Mouse (Mus musculus) cerebellum, adult 18-20 months (tissue): Measurements from ENCODE around the gene Bcl9.
A peak's percentile ranks its signal among the peaks of the same experiment; 100 is the strongest.

Source experiments
- DNase-seq, 2 experiments: peaks; one replicate each; pipeline ENCODE4 v3.0.0; 2021

Gene Bcl9

GRCm38 (mm10) chr3:97297553-97298432, at the start of gene Bcl9:
TSS of gene Bcl9 (minus strand) at chr3:97297917.
- DNase-seq, result peak; percentile 86 to 90

- DNase-seq, result no peak
Observed at GRCm38 (mm10) chr3:97339193-97339576, 41.5 kb upstream of the Bcl9 start.

- DNase-seq, result peak; percentile 87 to 91
Observed at GRCm38 (mm10) chr3:97338522-97339192, 40.9 kb upstream of the Bcl9 start.

- DNase-seq, result no peak
Observed at GRCm38 (mm10) chr3:97337306-97337705, 39.6 kb upstream of the Bcl9 start.

GRCm38 (mm10) chr3:97336331-97336730, 38.6 kb upstream of the Bcl9 start:
- DNase-seq, result no peak

- DNase-seq, result no peak
Observed at GRCm38 (mm10) chr3:97334618-97335017, 36.9 kb upstream of the Bcl9 start.

GRCm38 (mm10) chr3:97332172-97332571, 34.5 kb upstream of the Bcl9 start:
- no peak for DNase-seq

- DNase-seq, result no peak
Observed at GRCm38 (mm10) chr3:97327809-97328208, 30.1 kb upstream of the Bcl9 start.

- no peak for DNase-seq
Observed at GRCm38 (mm10) chr3:97327356-97327755, 29.6 kb upstream of the Bcl9 start.

- DNase-seq, result no peak
Observed at GRCm38 (mm10) chr3:97325621-97326345, 28.1 kb upstream of the Bcl9 start.

- no peak for DNase-seq
Observed at GRCm38 (mm10) chr3:97324046-97324445, 26.3 kb upstream of the Bcl9 start.

- no peak for DNase-seq
Observed at GRCm38 (mm10) chr3:97317302-97317701, 19.6 kb upstream of the Bcl9 start.

- no peak for DNase-seq
Observed at GRCm38 (mm10) chr3:97313431-97313830, 15.7 kb upstream of the Bcl9 start.

- DNase-seq, result peak; percentile 37 to 38
Observed at GRCm38 (mm10) chr3:97311998-97312397, 14.3 kb upstream of the Bcl9 start.

- DNase-seq, result no peak
Observed at GRCm38 (mm10) chr3:97309748-97310536, 12.2 kb upstream of the Bcl9 start.

- no peak for DNase-seq
Observed at GRCm38 (mm10) chr3:97308440-97308839, 10.7 kb upstream of the Bcl9 start.

GRCm38 (mm10) chr3:97305907-97306306, 8.2 kb upstream of the Bcl9 start:
- no peak for DNase-seq

GRCm38 (mm10) chr3:97301586-97301985, 3.9 kb upstream of the Bcl9 start:
- no peak for DNase-seq

- no peak for DNase-seq
Observed at GRCm38 (mm10) chr3:97300370-97300769, 2.7 kb upstream of the Bcl9 start.

- no peak for DNase-seq
Observed at GRCm38 (mm10) chr3:97299885-97300284, 2.2 kb upstream of the Bcl9 start.

- no peak for DNase-seq
Observed at GRCm38 (mm10) chr3:97298856-97299465, 1.2 kb upstream of the Bcl9 start.

GRCm38 (mm10) chr3:97296941-97297552, 670 bp downstream of the Bcl9 start:
- DNase-seq, result peak; percentile 49 to 65
